ENCODE assay signal across 21 mouse cellular contexts in genomic region chr5:63666884-63667283, GRCm38 (mm10). TPM values are rescaled to one million over a fixed set of nuclear protein-coding genes. Genes with fewer than 3 reads are reported as not detected.
"Had no signal": no experiment of that assay in that cellular context is flagged by ENCODE, and none has a peak within 500 bp of the region (broad histone marks: within the 10 kb centered on the region; RNA-seq: fewer than 3 reads in every experiment).

No protein-coding gene starts in this region.

- DNase-seq: gastrocnemius, adult 2 months; gastrocnemius, postnatal 10 days; gastrocnemius, postnatal 25 days; heart, adult 18-20 months; heart, postnatal 10 days; heart, postnatal 4 days; kidney, adult 18-20 months; kidney, adult 8-10 months; kidney, postnatal 10 days; kidney, postnatal 25 days; kidney, postnatal 4 days; liver; liver, embryonic 13.5 days had no signal

- ATAC-seq: hindbrain, embryonic 16.5 days; inflammation-experienced regulatory T-cells, adult 6 months; intestine, embryonic 15.5 days; intestine, postnatal 0 days had no signal

RNA-seq across cellular contexts. Expression of gene Nwd2, which starts 18.0 kb away (rescaled TPM):
- total RNA-seq: gastrocnemius, adult 2 months; gastrocnemius, postnatal 25 days; gastrocnemius, postnatal 4 days; granulocyte monocyte progenitor cell, adult 5-6 weeks; heart, adult 18-20 months; heart, adult 8-10 months; heart, postnatal 10 days; heart, postnatal 25 days; heart, postnatal 4 days had no signal
